Mouse (Mus musculus) midbrain, embryonic 16.5 days (tissue): ENCODE measurements around the gene Nrl. TPM values are rescaled to one million over a fixed set of nuclear protein-coding genes. Genes with fewer than 3 reads are reported as not detected.

Experiments used
- ATAC-seq: fragments of 200-750 bp; cut with Nextera tagmentation; 2 replicates; pipeline ENCODE4 v1.8.0; 2017; ENCODE audit warnings: moderate TSS enrichment
- H3K27ac ChIP-seq: fragments of 300-500 bp; sonication (generic); 2 replicates; pipeline ENCODE4 v1.5.1; 2014; ENCODE audit warnings: mild to moderate bottlenecking, low read length, mixed read lengths
- H3K27me3 ChIP-seq: fragments of 300-500 bp; sonication (generic); 2 replicates; pipeline ENCODE4 v1.6.1; 2014; ENCODE audit warnings: low read depth, low read length, mixed read lengths; ENCODE audit not compliant: control insufficient read depth, insufficient read depth
- H3K36me3 ChIP-seq: fragments of 300-500 bp; sonication (generic); 2 replicates; pipeline ENCODE4 v1.6.1; 2014; ENCODE audit warnings: mild to moderate bottlenecking, low read length, moderate library complexity, mixed read lengths; ENCODE audit not compliant: control insufficient read depth, insufficient read depth
- H3K4me1 ChIP-seq: fragments of 300-500 bp; sonication (generic); 2 replicates; pipeline ENCODE4 v1.6.1; 2014; ENCODE audit warnings: mild to moderate bottlenecking, low read length, mixed read lengths; ENCODE audit not compliant: control insufficient read depth, insufficient read depth
- H3K4me2 ChIP-seq: fragments of 300-500 bp; sonication (generic); 2 replicates; pipeline ENCODE4 v1.6.1; 2014; ENCODE audit warnings: mild to moderate bottlenecking, low read length, mixed read lengths
- H3K4me3 ChIP-seq: fragments of 300-500 bp; sonication (generic); 2 replicates; pipeline ENCODE4 v1.5.1; 2014; ENCODE audit warnings: low read depth, mild to moderate bottlenecking, low read length, moderate library complexity, mixed read lengths
- H3K9ac ChIP-seq: fragments of 300-500 bp; sonication (generic); 2 replicates; pipeline ENCODE4 v1.6.1; 2014; ENCODE audit warnings: low read depth, low read length, mixed read lengths
- H3K9me3 ChIP-seq: fragments of 300-500 bp; sonication (generic); replicated peaks from 2 replicates; pipeline ENCODE4 v1.6.1; 2014; ENCODE audit warnings: mild to moderate bottlenecking, low read length, mixed read lengths; ENCODE audit not compliant: control insufficient read depth, poor library complexity, severe bottlenecking
- WGBS: fragments of 180-500 bp; shearing (Covaris S2); extraction: QIAGEN DNeasy Blood & Tissue Kit; methylation state at CpG from one replicate; pipeline ENCODE4 v1.1.7; 2014; 5-methylcytosine and 5-hydroxymethylcytosine counted together
- polyA plus RNA-seq: library from polyadenylated mRNA; unstranded; fragments of >200 nt; fragmentation: Nextera tagmentation; extraction: Ambion mirVana; gene quantifications from 2 replicates; pipeline ENCODE4 v1.2.1, GENCODE M21; 2015

Gene Nrl
- polyA plus RNA-seq, 1 experiment from 2014 or later, result 0.08 TPM

DNA sequence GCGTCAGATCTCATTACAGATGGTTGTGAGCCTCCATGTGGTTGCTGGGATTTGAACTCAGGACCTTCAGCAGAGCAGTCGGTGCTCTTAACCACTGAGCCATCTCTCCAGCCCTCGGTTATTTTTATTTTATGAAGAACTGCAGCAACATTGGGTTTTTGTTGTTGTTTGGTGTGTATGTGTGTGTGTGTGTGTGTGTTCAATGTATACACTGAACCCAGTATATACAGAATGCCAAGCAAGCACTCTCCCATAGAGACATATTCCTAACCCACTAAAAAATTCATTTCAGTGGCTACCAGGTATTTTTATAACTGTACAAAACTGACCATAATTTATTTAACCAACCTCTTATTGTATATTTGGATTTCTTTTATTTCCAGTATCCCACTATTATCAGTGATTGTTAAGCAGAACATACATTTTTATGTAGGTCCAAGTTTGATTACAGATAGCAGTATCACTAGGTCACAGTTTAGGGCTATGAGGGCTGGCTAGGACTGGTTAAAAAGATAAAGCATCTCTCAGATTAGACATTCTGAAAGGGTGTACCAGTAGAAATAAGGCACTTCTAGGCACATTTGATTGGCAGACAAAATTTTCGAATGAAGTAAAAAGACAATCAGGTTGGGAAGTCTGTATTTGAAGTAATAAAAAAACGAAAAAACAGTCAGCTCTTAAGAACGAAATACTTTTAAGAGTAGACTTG, 34.1 kb upstream of the Nrl start:
- H3K4me2 ChIP-seq, result peak overlapping the region; percentile 68
- ATAC-seq, result no peak
- 56% methylated on average over 6 of the region's 6 CpGs for WGBS
- H3K9ac ChIP-seq, result no peak overlapping the region
- H3K9me3 ChIP-seq, result no peaks in the 10 kb centered on the region
- H3K4me1 ChIP-seq, result peaks cover 20% of the 10 kb centered on the region
- no peaks in the 10 kb centered on the region for H3K27me3 ChIP-seq
- H3K36me3 ChIP-seq, result no peaks in the 10 kb centered on the region
- peak overlapping the region; percentile 62 for H3K4me3 ChIP-seq
- H3K27ac ChIP-seq, result no peak overlapping the region

DNA sequence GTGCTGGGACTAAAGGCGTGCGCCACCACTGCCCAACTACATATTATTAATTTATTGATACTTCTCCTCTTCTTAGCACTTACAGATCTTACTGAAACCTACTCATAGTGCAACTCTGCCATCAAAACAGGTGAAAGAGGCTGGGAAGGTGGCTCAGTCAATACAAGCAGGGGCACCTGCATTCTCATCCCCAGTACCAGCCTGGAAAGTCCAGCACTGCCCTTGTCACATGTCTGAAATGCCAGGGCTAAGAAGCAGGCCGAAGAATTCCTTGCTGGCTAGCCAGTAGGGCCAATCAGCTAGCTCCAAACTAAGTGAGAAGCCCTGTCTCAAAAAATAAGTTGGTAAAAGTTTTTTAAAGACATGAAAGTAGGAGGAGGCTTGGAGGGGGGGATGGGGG, 32.8 kb upstream of the Nrl start:
- Histone ChIP-seq H3K9me3 (no peaks in the 10 kb centered on the region), H3K4me3 (no peak overlapping the region), H3K27ac (no peak overlapping the region), H3K9ac (no peak overlapping the region), H3K4me2 (no peak overlapping the region), H3K27me3 (no peaks in the 10 kb centered on the region), H3K4me1 (peaks cover 20% of the 10 kb centered on the region), H3K36me3 (no peaks in the 10 kb centered on the region)
- ATAC-seq, result no peak
- WGBS, result 90% methylated on average over 3 of the region's 3 CpGs

DNA sequence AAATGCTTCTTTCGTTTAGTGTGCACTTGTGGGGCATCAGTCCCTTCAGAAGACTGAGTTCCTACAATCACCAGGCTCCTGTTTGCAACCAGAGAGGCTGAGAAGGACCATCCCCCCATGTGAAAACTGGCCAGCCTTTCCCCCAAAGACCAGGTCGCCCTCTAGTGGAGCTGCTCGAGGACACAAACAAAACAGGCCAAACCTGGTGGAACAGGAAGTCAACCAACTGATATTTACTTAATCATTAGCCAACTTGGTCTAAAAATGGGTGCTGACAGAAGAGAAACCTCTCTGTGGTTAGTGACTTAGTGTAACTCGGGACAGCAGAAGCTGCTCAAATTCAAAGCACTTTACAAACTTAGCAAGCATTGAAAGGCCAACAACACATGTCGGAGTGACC, 32.2 kb upstream of the Nrl start:
- H3K36me3 ChIP-seq, result no peaks in the 10 kb centered on the region
- no peaks in the 10 kb centered on the region for H3K27me3 ChIP-seq
- no peak for ATAC-seq
- no peaks in the 10 kb centered on the region for H3K9me3 ChIP-seq
- H3K4me3 ChIP-seq, result no peak overlapping the region
- H3K27ac ChIP-seq, result no peak overlapping the region
- no peak overlapping the region for H3K9ac ChIP-seq
- 30% methylated on average over 5 of the region's 5 CpGs for WGBS
- peaks cover 15% of the 10 kb centered on the region for H3K4me1 ChIP-seq
- H3K4me2 ChIP-seq, result no peak overlapping the region

DNA sequence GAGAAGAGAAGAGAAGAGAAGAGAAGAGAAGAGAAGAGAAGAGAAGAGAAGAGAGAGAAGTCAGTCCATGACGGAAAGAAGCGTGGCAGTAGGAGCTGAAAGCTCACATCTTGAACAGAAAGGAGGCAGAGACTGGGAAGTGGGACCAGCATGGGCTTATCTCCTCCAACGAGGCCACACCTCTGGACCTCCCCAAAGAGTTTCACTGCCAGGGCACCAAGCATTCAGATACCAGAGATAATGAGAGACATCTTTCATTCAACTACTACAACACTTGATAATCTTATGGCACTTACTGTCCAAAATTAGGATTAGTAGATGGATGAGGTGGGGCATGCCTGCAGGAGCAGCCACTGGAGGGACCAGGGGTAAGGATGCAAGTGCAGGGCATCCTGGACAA, 31.0 kb upstream of the Nrl start:
- Histone ChIP-seq H3K36me3 (no peaks in the 10 kb centered on the region), H3K4me3 (no peak overlapping the region), H3K27ac (no peak overlapping the region), H3K9ac (no peak overlapping the region), H3K27me3 (no peaks in the 10 kb centered on the region), H3K4me1 (peaks cover 5% of the 10 kb centered on the region; the same call in 1 of the 2 replicates), H3K4me2 (no peak overlapping the region), H3K9me3 (no peaks in the 10 kb centered on the region)
- 87% methylated on average over 3 of the region's 3 CpGs for WGBS
- ATAC-seq, result no peak

DNA sequence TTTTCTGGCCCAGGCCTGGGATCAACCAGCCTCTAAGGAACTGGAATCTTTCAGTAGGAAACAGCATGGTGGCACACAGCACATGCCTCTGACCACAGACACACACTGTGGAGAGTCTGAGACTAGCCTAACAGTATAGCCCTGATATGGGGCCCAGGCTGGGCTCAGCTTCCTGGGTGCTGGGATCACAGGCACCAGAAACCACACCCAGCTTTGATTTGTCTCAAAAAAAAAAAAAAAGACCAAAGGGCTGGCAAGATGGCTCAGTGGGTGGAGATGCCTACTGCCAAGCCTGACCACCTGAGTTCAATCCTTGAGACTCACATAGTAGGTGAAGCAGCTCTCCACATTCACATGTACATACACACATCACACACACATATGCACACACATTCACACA, 29.9 kb upstream of the Nrl start:
- no peaks in the 10 kb centered on the region for H3K27me3 ChIP-seq
- no peak overlapping the region for H3K4me2 ChIP-seq
- H3K9ac ChIP-seq, result no peak overlapping the region
- H3K36me3 ChIP-seq, result no peaks in the 10 kb centered on the region
- H3K27ac ChIP-seq, result no peak overlapping the region
- H3K9me3 ChIP-seq, result no peaks in the 10 kb centered on the region
- H3K4me3 ChIP-seq, result no peak overlapping the region
- peaks cover 5% of the 10 kb centered on the region; the same call in 1 of the 2 replicates for H3K4me1 ChIP-seq
- ATAC-seq, result no peak

DNA sequence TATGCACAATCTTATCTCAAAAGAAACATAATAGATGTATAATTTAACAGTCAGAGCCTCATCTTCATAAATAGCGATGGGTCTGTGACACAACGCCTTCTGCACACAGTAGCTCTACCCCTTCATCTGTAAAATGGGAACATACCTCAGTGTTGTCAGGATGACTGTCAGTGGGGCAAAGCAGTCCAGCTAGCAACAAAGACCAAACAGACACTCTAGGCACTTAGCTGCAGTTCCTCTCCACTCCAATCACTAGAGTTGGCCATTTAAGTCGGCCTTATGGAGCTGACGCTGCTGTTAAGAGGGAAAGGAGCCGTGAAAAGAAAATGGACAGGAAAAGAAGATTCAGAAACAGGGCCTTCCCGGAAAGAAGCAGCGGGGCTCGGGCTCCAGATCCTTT, 27.0 kb upstream of the Nrl start:
- ATAC-seq, result no peak
- H3K4me3 ChIP-seq, result no peak overlapping the region
- peaks cover 18% of the 10 kb centered on the region for H3K36me3 ChIP-seq
- no peaks in the 10 kb centered on the region for H3K27me3 ChIP-seq
- no peaks in the 10 kb centered on the region for H3K9me3 ChIP-seq
- no peak overlapping the region for H3K9ac ChIP-seq
- H3K4me1 ChIP-seq, result no peaks in the 10 kb centered on the region
- H3K4me2 ChIP-seq, result no peak overlapping the region
- H3K27ac ChIP-seq, result no peak overlapping the region
- WGBS, result 89% methylated on average over 8 of the region's 8 CpGs

DNA sequence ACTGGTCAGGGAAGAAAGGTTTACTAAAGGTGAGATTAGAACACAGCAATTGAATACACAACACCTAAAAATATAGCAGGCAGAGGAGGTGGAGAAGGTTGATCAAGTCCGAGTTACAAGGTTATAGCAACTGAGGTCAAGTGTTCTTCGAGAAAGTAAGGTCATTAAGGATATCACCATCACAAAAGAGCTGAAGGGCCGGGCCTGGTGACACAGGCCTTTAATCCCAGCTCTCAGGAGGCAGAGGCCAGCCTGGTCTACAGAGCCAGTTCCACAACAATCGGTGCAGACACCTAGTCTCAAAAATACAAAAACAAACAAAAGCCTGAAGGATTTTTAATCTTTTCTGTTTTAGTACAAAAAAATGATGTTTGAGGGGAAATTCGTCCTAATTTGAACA, 26.6 kb upstream of the Nrl start:
- no peak overlapping the region for H3K27ac ChIP-seq
- peaks cover 18% of the 10 kb centered on the region for H3K36me3 ChIP-seq
- no peaks in the 10 kb centered on the region for H3K4me1 ChIP-seq
- H3K4me3 ChIP-seq, result no peak overlapping the region
- WGBS, result 65% methylated on average over 5 of the region's 5 CpGs
- no peak overlapping the region for H3K9ac ChIP-seq
- no peaks in the 10 kb centered on the region for H3K9me3 ChIP-seq
- no peak overlapping the region for H3K4me2 ChIP-seq
- no peak for ATAC-seq
- no peaks in the 10 kb centered on the region for H3K27me3 ChIP-seq

DNA sequence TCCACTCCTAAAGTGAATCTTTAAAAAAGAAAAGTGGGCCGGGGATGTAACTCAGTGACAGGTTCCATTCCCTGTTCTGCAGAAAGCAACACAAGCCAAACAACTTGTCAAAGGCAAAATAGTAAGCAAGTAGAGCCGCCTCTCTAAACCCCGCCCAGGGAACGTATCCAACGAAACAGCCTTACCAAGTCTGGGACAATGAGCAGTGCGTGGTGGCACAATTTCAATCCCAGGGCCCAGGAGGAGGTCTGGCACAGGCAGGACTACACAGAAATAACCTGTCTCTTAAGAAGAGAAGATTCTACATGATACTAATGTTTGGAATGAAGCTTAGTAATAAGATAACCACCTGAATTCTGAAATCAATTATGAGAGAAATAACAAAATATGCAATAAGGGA, 25.4 kb upstream of the Nrl start:
- WGBS, result 87% methylated on average over 6 of the region's 6 CpGs
- Histone ChIP-seq H3K4me2 (no peak overlapping the region), H3K9ac (no peak overlapping the region), H3K27me3 (no peaks in the 10 kb centered on the region), H3K4me1 (no peaks in the 10 kb centered on the region), H3K27ac (no peak overlapping the region), H3K36me3 (peaks cover 18% of the 10 kb centered on the region), H3K4me3 (no peak overlapping the region), H3K9me3 (no peaks in the 10 kb centered on the region)
- ATAC-seq, result no peak

DNA sequence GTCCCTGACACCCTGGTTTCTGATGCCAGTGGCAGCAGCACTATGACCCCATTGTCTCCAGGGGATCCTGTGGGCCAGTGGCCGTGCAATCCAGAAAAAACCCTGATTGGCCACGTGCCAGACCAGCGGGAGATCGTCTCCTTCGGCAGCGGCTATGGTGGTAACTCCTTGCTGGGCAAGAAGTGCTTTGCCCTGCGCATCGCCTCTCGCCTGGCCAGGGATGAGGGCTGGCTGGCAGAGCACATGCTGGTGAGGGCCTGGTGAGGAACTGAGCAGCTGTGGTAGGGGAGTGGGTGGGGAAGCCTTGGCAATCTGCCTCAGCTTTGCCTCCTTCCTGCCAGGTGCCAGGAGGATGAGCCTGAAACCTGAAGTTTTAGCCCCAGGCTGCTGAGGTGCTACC, 19.6 kb upstream of the Nrl start:
- H3K9ac ChIP-seq, result no peak overlapping the region; the same call in 1 of the 2 replicates
- no peak for ATAC-seq

More for the DNA sequence above, 19.6 kb upstream of the Nrl start:
- WGBS, result 75% methylated on average over 9 of the region's 9 CpGs
- H3K27me3 ChIP-seq, result no peaks in the 10 kb centered on the region
- no peak overlapping the region for H3K4me3 ChIP-seq
- no peak overlapping the region for H3K4me2 ChIP-seq
- peaks cover 21% of the 10 kb centered on the region for H3K36me3 ChIP-seq
- H3K27ac ChIP-seq, result no peak overlapping the region
- no peaks in the 10 kb centered on the region for H3K9me3 ChIP-seq
- H3K4me1 ChIP-seq, result peaks cover 11% of the 10 kb centered on the region
